Mouse (Mus musculus): ENCODE measurements around the gene Vrk3. TPM values are rescaled to one million over a fixed set of nuclear protein-coding genes. Genes with fewer than 3 reads are reported as not detected.
"Not testable (repeated sequence)": the region's sequence is repeated elsewhere in the genome, so short reads cannot be mapped to it uniquely, and the experiment has no call there.

Vrk3 gene
- total RNA-seq (2017) = 67.1 and 70.6 TPM in 2 replicates

DNA sequence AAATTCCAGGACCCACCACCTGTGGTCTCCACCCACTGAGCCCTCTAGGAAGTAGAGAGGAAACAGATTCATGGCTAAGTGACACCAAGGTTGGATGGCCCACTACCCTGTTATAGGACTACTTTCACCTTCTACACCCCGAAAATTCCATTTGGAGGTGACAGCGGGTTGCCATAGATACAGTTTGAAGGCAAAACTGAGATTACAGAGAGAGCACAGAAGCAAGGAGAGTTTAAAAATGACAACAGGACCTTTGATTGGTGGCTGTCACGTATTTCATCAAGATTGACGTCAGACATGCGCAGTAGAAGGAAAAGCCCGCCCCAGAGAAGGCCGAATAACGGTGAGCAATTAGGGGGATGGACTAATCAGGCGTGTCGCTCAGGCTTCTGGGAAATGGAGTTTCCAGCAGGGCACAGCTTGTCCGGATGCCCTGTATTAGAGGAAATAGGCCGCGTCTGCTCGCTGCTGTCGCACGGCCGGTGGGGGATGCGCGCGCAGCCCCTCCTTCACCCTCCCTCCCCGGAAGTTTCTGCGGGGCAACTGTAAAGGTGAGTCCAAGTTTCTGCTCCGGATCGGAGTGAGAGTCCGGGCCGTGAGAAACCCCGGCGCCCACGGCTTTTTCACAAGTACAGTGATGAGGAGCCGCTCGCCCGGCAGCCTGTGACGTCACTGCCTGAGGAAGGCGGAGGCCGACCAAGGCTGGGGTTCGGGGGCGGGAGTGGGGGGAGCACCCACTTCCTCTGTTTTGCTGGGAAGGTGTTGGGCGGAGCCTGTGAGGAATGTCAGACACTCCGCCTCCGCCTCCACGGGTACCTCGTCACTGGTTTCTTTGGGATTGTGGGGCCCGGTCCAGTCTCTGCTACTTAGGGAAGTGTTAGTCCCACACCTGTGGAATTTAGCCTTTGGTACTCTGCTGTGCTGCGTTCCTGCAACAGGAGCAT, at the start of gene Vrk3:
TSS of gene Vrk3 (plus strand) at position 313 of the 944 bp plus-strand sequence.
- ATAC-seq (replicated peaks in 1 of 2; ENCODE audit: insufficient read depth in 1 of 2, low FRiP score in 2 of 2, low TSS enrichment in 1 of 2, low read depth in 1 of 2, poor library complexity in 2 of 2, severe bottlenecking in 2 of 2) = peak; percentile 95 to 96

DNA sequence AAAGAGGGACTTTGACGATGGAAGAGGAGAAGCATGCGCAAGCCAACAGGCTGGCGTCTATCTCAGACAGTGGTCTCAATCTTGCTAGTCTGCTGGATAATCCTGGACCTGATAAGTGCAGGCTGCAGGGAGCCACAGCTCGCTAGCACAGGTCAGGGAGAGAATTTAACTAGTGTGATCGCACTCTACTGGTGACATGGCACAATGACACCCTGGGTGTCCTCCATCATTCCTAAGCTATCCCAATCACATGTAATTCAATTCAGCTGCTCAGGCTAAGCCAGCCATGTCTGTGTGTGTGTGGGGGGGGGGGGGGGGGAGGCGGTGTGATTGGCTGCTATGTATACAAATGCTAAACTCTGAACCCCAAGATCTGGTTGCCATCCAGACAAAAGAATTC, 46.3 kb upstream of the Vrk3 start:
- peak; percentile 54 to 69; a peak in 3 of 4 replicates for ATAC-seq (replicated peaks in 1 of 2; ENCODE audit: insufficient read depth in 1 of 2, low FRiP score in 2 of 2, low TSS enrichment in 1 of 2, low read depth in 1 of 2, poor library complexity in 2 of 2, severe bottlenecking in 2 of 2)

GRCm38 (mm10) chr7:44702985-44703384, 45.2 kb upstream of the Vrk3 start:
- no peak for ATAC-seq (replicated peaks in 1 of 2; ENCODE audit: insufficient read depth in 1 of 2, low FRiP score in 2 of 2, low TSS enrichment in 1 of 2, low read depth in 1 of 2, poor library complexity in 2 of 2, severe bottlenecking in 2 of 2)

DNA sequence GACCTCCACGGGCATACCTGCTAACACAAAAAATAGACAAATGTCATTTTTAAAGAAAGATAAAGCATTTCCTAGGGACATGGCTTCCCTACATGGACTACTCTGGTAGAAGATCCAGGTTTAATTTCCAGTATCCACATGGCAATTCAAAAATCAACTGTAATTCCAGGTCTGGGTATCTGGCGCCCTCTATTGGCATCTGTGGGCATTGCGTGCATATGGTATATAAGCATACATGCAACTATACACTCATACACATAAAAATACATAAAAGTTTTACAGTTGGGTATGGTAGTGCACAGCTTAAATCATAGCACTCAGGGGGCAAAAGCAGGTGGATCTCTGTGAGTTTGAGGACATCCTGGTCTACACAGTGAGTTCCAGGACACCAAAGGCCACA, 43.9 kb upstream of the Vrk3 start:
- no peak for ATAC-seq (replicated peaks in 1 of 2; ENCODE audit: insufficient read depth in 1 of 2, low FRiP score in 2 of 2, low TSS enrichment in 1 of 2, low read depth in 1 of 2, poor library complexity in 2 of 2, severe bottlenecking in 2 of 2)

DNA sequence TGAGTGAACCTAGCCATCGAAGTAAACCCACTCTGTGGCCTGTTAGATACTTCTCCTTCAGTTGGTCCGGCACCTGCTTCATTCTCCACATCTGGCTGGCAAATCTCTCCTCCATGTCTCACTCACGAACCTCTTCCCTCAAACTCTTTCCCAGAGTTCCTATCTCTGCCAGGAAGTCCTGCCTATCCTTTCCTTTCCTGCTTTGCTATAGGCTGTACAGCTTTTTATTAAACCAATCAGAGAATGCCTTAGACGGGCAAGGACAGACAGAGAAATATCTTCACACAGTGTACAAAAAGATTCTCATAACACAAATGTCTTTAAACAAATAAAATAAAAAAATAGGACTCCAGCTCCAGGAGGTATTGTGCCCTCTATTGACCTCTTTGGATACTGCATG, 43.1 kb upstream of the Vrk3 start:
- no peak for ATAC-seq (replicated peaks in 1 of 2; ENCODE audit: insufficient read depth in 1 of 2, low FRiP score in 2 of 2, low TSS enrichment in 1 of 2, low read depth in 1 of 2, poor library complexity in 2 of 2, severe bottlenecking in 2 of 2)

DNA sequence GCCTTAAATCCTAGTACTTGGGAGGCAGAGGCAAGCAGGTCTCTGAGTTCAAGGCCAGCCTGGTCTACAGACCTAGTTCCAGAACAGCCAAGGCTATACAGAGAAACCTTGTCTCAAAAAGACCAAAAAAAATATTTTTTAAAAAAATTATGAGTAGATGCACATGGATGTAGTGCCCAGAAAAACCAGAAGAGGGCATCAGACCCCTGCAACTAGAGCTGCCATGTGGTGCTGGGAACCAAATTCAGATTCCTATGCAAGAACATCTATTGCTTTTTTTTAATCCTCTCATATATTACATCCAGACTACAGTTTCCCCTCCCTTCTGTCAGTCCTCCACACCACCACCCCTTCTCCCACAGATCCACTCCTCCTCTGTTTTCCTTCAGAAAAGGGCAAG, 41.9 kb upstream of the Vrk3 start:
- no peak for ATAC-seq (replicated peaks in 1 of 2; ENCODE audit: insufficient read depth in 1 of 2, low FRiP score in 2 of 2, low TSS enrichment in 1 of 2, low read depth in 1 of 2, poor library complexity in 2 of 2, severe bottlenecking in 2 of 2)

GRCm38 (mm10) chr7:44707169-44707675, 41.0 kb upstream of the Vrk3 start:
- ATAC-seq (replicated peaks in 1 of 2; ENCODE audit: insufficient read depth in 1 of 2, low FRiP score in 2 of 2, low TSS enrichment in 1 of 2, low read depth in 1 of 2, poor library complexity in 2 of 2, severe bottlenecking in 2 of 2) = no peak

DNA sequence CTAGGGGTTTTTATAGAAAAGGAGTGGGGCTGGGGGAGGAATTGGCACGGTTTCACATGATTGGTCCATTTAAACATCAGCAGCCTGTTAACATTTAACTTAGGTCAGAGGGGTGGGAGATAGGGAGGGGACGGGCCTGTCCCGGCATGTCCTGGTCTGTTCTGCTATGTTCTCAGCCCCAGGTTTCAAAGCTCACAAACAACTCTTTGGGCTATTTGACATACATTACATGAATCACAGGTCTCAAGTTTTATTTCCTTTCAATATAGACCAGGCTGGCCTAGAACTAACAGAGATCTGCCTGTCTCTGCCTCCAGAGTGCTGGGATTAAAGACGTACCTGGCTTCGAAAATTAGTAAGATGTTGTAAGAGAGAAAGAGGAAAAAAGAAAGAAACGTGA, 40.1 kb upstream of the Vrk3 start:
- ATAC-seq (replicated peaks in 1 of 2; ENCODE audit: insufficient read depth in 1 of 2, low FRiP score in 2 of 2, low TSS enrichment in 1 of 2, low read depth in 1 of 2, poor library complexity in 2 of 2, severe bottlenecking in 2 of 2) = not testable (repeated sequence)

DNA sequence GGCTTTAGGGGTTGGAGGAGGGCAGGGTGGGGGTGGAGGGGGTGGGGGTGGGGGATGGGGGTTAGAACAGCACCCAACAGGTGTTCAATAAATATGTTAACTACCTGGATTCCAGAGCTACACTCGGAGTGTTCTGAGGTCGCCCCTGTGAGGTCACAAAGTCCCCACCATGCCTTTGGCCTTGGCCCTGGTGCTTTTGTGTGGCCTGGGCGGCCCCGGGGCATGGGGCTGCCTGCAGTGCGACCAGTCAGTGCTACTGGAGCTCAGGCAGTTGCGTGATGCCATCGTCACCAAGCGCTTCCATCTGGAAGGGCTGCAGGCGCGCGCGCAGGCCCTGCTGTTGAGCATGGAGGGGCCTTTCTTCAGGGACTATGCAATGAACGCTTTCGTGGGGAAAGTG, 39.6 kb upstream of the Vrk3 start, which contains the start of gene Izumo2:
TSS of gene Izumo2 (plus strand) at position 169 of the 400 bp plus-strand sequence.
- no peak for ATAC-seq (replicated peaks in 1 of 2; ENCODE audit: insufficient read depth in 1 of 2, low FRiP score in 2 of 2, low TSS enrichment in 1 of 2, low read depth in 1 of 2, poor library complexity in 2 of 2, severe bottlenecking in 2 of 2)

DNA sequence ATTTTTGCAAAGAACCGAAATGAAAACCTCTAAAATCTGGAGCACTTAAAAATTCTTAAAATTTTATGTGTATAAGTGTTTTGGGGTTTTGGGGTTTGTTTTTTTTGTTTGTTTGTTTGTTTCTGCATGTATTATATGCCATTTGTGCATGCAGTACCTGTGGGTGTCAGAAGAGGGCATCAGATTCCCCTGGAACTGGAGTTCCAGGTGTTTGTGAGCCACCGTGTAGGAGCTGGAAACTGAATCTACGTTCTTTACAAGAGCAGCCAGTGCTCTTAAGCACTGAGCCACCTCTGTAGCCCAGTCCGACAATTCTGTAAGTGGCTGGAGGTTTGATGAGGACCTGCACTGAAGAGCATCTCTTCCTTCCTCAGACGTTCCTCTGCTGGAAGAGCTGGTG, 38.3 kb upstream of the Vrk3 start:
- ATAC-seq (replicated peaks in 1 of 2; ENCODE audit: insufficient read depth in 1 of 2, low FRiP score in 2 of 2, low TSS enrichment in 1 of 2, low read depth in 1 of 2, poor library complexity in 2 of 2, severe bottlenecking in 2 of 2) = no peak

DNA sequence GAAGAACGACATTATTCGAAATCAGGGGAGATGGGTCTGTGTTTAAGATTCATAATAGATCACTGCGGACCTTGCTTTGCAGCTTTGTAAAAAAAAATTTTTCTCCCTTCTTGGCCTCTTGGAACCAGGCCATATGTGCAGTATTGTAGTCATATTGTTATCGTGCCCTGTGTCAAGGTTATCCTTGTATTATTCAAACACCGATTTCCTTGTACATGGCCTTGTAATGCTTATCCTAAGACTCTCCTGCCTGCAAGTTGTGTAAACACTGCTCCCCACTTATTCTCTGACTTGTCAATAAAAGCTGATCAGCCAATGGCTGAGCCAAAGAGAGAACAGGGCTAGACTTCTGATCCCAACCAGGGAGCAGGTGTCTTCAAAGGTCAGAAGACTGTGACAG, 26.2 kb upstream of the Vrk3 start:
- no peak for ATAC-seq (replicated peaks in 1 of 2; ENCODE audit: insufficient read depth in 1 of 2, low FRiP score in 2 of 2, low TSS enrichment in 1 of 2, low read depth in 1 of 2, poor library complexity in 2 of 2, severe bottlenecking in 2 of 2)

GRCm38 (mm10) chr7:44724316-44724715, 23.9 kb upstream of the Vrk3 start:
- no peak for ATAC-seq (replicated peaks in 1 of 2; ENCODE audit: insufficient read depth in 1 of 2, low FRiP score in 2 of 2, low TSS enrichment in 1 of 2, low read depth in 1 of 2, poor library complexity in 2 of 2, severe bottlenecking in 2 of 2)

DNA sequence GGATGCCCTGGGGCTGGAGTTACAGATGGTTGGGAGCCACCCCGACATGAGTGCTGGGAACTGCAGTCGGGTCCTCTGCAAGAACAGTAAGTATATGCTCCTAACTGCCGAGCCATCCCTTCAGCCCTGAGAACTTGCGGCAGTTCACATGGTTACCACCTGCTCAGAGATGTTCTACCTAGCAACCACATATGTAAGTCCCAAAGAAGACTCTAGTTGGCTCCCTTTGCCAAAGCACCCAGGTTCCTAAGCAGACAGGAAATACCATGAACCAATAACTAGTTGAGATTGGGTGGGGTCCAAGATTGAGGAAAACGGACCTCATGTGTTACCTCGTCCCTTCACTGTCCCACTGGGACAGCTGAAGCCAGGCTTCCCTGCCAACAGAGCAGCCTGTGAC, 21.9 kb upstream of the Vrk3 start:
- 0 out of 4 replicates have a peak, but pooled peaks of 1 of the 2 experiments have one; percentile 39 for ATAC-seq (replicated peaks in 1 of 2; ENCODE audit: insufficient read depth in 1 of 2, low FRiP score in 2 of 2, low TSS enrichment in 1 of 2, low read depth in 1 of 2, poor library complexity in 2 of 2, severe bottlenecking in 2 of 2)

- no peak for ATAC-seq (replicated peaks in 1 of 2; ENCODE audit: insufficient read depth in 1 of 2, low FRiP score in 2 of 2, low TSS enrichment in 1 of 2, low read depth in 1 of 2, poor library complexity in 2 of 2, severe bottlenecking in 2 of 2)
Measured at GRCm38 (mm10) chr7:44727151-44727550, 21.1 kb upstream of the Vrk3 start.

DNA sequence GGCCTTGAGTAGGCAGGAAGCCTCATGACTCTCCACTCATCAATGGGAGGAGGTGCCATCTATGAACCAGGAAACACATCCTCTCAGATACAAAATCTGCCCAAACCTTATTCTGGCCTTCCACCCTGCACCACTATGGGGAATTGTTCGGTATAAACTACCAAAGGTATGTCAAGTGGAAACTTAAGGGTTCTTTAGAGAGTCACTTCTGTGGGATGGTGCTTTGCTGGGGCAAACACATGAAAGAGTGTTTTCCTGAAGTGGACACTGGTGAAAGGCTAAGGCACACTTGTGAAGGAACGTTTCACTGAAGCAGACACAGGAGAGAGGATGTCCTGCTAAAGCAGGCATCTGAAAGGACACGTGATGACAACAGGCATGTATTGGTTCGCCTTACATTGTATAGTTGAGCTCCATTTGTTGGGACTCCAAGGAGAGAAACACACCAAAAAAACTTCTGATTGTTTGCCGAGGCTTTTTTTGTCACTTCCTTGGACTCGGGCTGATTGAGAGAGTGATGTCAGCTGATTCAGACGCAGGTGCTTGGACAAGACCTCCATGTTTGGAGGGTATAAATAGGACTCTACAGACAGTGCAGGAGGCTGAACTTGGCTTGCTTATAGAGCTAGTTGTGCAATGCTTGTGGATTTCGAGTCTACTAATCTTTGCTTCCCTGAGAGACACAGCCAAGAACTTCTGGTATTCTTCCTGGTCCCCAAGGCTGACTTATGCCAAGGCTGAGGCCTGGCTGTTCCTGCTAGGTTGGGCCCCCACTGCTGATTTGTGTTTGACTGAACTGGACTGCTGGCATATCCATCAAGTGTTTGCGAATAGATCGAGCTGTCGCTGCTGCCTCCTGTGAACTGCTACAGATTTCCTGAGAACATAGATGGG, 19.9 kb upstream of the Vrk3 start:
- ATAC-seq (replicated peaks in 1 of 2; ENCODE audit: insufficient read depth in 1 of 2, low FRiP score in 2 of 2, low TSS enrichment in 1 of 2, low read depth in 1 of 2, poor library complexity in 2 of 2, severe bottlenecking in 2 of 2) = no peak

GRCm38 (mm10) chr7:44733723-44734122, 14.5 kb upstream of the Vrk3 start:
- ATAC-seq (replicated peaks in 1 of 2; ENCODE audit: insufficient read depth in 1 of 2, low FRiP score in 2 of 2, low TSS enrichment in 1 of 2, low read depth in 1 of 2, poor library complexity in 2 of 2, severe bottlenecking in 2 of 2) = no peak

- 0 out of 4 replicates have a peak, but pooled peaks of 1 of the 2 experiments have one; percentile 23 for ATAC-seq (replicated peaks in 1 of 2; ENCODE audit: insufficient read depth in 1 of 2, low FRiP score in 2 of 2, low TSS enrichment in 1 of 2, low read depth in 1 of 2, poor library complexity in 2 of 2, severe bottlenecking in 2 of 2)
Measured at GRCm38 (mm10) chr7:44741361-44741760, 6.9 kb upstream of the Vrk3 start.

GRCm38 (mm10) chr7:44744270-44744669, 3.9 kb upstream of the Vrk3 start:
- no peak for ATAC-seq (replicated peaks in 1 of 2; ENCODE audit: insufficient read depth in 1 of 2, low FRiP score in 2 of 2, low TSS enrichment in 1 of 2, low read depth in 1 of 2, poor library complexity in 2 of 2, severe bottlenecking in 2 of 2)

All from hematopoietic stem cell, adult 5-6 weeks (primary cell).